8 mouse cellular contexts compared by ENCODE assay signal in genomic region chr1:136174101-136174606, GRCm38 (mm10). TPM values are rescaled to one million over a fixed set of nuclear protein-coding genes. Genes with fewer than 3 reads are reported as not detected.
A peak's percentile ranks its signal among the peaks of the same experiment; 100 is the strongest.
DNase-seq lines count a peak whose midpoint lies in the region; ATAC-seq and TF ChIP-seq lines count a peak whose summit lies in the region.

No protein-coding gene starts in this region.

- no peak for DNase-seq in thymus, adult 2 months
- DNase-seq in thymus, adult 18-20 months, result no peak
- DNase-seq in kidney, postnatal 10 days, result peak; percentile 30
- DNase-seq in thymus, postnatal 25 days, result peak; percentile 30
- no peak for DNase-seq in frontal cortex, postnatal 14 days (ENCODE audit: low spot score in 2 of 2)
- no peak for DNase-seq in left cerebral cortex, postnatal 36 days (ENCODE audit: low spot score in 2 of 2)

- intact Hi-C loops in left cerebral cortex, postnatal 36 days (cut with DNase I), result no loop called here

- no peaks in the 10 kb centered on the region for H3K9me3 ChIP-seq in forebrain, embryonic 15.5 days
- H3K9me3 ChIP-seq in megakaryocyte, embryonic 14.5 days, result no peaks in the 10 kb centered on the region

- H3K27ac ChIP-seq in thymus, adult 2 months (ENCODE audit: control insufficient read depth, insufficient read depth, low read length), result no peak overlapping the region
- 0 out of 2 replicates have a peak overlapping the region, but pooled peaks have one; percentile 29 for H3K27ac ChIP-seq in forebrain, embryonic 15.5 days (replicated peaks)

- H3K4me3 ChIP-seq in thymus, adult 2 months (ENCODE audit: control insufficient read depth, insufficient read depth, low read length), result no peak overlapping the region
- no peak overlapping the region for H3K4me3 ChIP-seq in forebrain, embryonic 15.5 days
- peak overlapping the region; percentile 34 for H3K4me3 ChIP-seq in megakaryocyte, embryonic 14.5 days (replicated peaks)

- peaks cover 10% of the 10 kb centered on the region for H3K4me1 ChIP-seq in thymus, adult 2 months (replicated peaks; ENCODE audit: control insufficient read depth, insufficient read depth, low read length)
- peaks cover 9% of the 10 kb centered on the region; the same call in 1 of the 2 replicates for H3K4me1 ChIP-seq in forebrain, embryonic 15.5 days
- peaks cover 48% of the 10 kb centered on the region for H3K4me1 ChIP-seq in megakaryocyte, embryonic 14.5 days

- no peak for ATAC-seq in forebrain, embryonic 15.5 days (replicated peaks)

- 0 out of 2 replicates have a peak, but pooled peaks have one; percentile 3 for TF ChIP-seq CTCF in thymus, adult 2 months (IDR thresholded peaks at IDR 0.05; ENCODE audit: borderline replicate concordance, control insufficient read depth, extremely low read depth, insufficient read depth, low read length, poor library complexity)

- H3K9ac ChIP-seq in forebrain, embryonic 15.5 days (replicated peaks), result no peak overlapping the region

- no peak overlapping the region for H3K4me2 ChIP-seq in forebrain, embryonic 15.5 days (replicated peaks)

- WGBS in thymus, adult 2 months, result 30% methylated on average over 13 of the region's 13 CpGs
- WGBS in forebrain, embryonic 15.5 days, result 14% methylated on average over 13 of the region's 13 CpGs

- no peak for TF ChIP-seq POLR2A in thymus, adult 2 months (IDR thresholded peaks at IDR 0.05; ENCODE audit: control insufficient read depth, extremely low read depth, insufficient read depth, low read length, poor library complexity)

- H3K27me3 ChIP-seq in thymus, adult 2 months (ENCODE audit: control insufficient read depth, insufficient read depth, low read length), result no peaks in the 10 kb centered on the region
- no peaks in the 10 kb centered on the region for H3K27me3 ChIP-seq in forebrain, embryonic 15.5 days
- no peaks in the 10 kb centered on the region for H3K27me3 ChIP-seq in megakaryocyte, embryonic 14.5 days (replicated peaks)

- peaks cover 65% of the 10 kb centered on the region for H3K36me3 ChIP-seq in thymus, adult 2 months (ENCODE audit: control insufficient read depth, insufficient read depth, low read length)
- H3K36me3 ChIP-seq in forebrain, embryonic 15.5 days, result peaks cover 77% of the 10 kb centered on the region
- peaks cover 93% of the 10 kb centered on the region for H3K36me3 ChIP-seq in megakaryocyte, embryonic 14.5 days (replicated peaks; ENCODE audit: low read length)

RNA-seq across cellular contexts. Expression of gene Mroh3, which starts 38.5 kb away (rescaled TPM):
- 0.10 and 0.11 TPM in 2 replicates for polyA plus RNA-seq in thymus, adult 2 months (2012; rRNA removed)
- polyA plus RNA-seq in forebrain, embryonic 15.5 days (2015; fragmentation: Nextera tagmentation; extraction: Ambion mirVana), result not detected in 2 replicates
- polyA plus RNA-seq in megakaryocyte, embryonic 14.5 days (2012; ENCODE audit: insufficient read depth, low replicate concordance), result not detected in 2 replicates
- total RNA-seq in left cerebral cortex, postnatal 36 days (2021), result 1 to 10 TPM in 1 of 2 experiments, under 1 TPM in 1; 0.54 to 1.2 TPM

RNA-seq across cellular contexts. Expression of gene Kif21b, which starts 43.0 kb away (rescaled TPM):
- 224 and 247 TPM in 2 replicates for polyA plus RNA-seq in thymus, adult 2 months (2012; rRNA removed)
- 71.9 and 75.0 TPM in 2 replicates for polyA plus RNA-seq in forebrain, embryonic 15.5 days (2015; fragmentation: Nextera tagmentation; extraction: Ambion mirVana)
- 8.3 and 9.3 TPM in 2 replicates for polyA plus RNA-seq in megakaryocyte, embryonic 14.5 days (2012; ENCODE audit: insufficient read depth, low replicate concordance)
- total RNA-seq in left cerebral cortex, postnatal 36 days (2021), result 10 to 100 TPM; 52.0 to 68.8 TPM

RNA-seq across cellular contexts. Expression of gene Inava, which starts 59.9 kb away (rescaled TPM):
- 8.5 and 9.7 TPM in 2 replicates for polyA plus RNA-seq in thymus, adult 2 months (2012; rRNA removed)
- 4.4 and 6.6 TPM in 2 replicates for polyA plus RNA-seq in forebrain, embryonic 15.5 days (2015; fragmentation: Nextera tagmentation; extraction: Ambion mirVana)
- not detected in 2 replicates for polyA plus RNA-seq in megakaryocyte, embryonic 14.5 days (2012; ENCODE audit: insufficient read depth, low replicate concordance)
- total RNA-seq in left cerebral cortex, postnatal 36 days (2021), result 1 to 10 TPM; 2.5 to 3.3 TPM

Comparison
In these comparisons a context has a peak if more than half of its experiments do, and no peak if none do; other contexts are left out.
1. DNase-seq: peak in kidney, postnatal 10 days (single experiment) and thymus, postnatal 25 days (single experiment); none in thymus, adult 2 months (single experiment), thymus, adult 18-20 months (0 of 2), frontal cortex, postnatal 14 days (0 of 2) and left cerebral cortex, postnatal 36 days (0 of 2).